Mouse (Mus musculus): ENCODE data around the gene B3galnt2. TPM values are rescaled to one million over a fixed set of nuclear protein-coding genes. Genes with fewer than 3 reads are reported as not detected.
"Not testable (repeated sequence)": the region's sequence is repeated elsewhere in the genome, so short reads cannot be mapped to it uniquely, and the experiment has no call there.

Gene B3galnt2
- polyA plus RNA-seq, 1 experiment from 2014 or later, result 9.7 TPM

DNA sequence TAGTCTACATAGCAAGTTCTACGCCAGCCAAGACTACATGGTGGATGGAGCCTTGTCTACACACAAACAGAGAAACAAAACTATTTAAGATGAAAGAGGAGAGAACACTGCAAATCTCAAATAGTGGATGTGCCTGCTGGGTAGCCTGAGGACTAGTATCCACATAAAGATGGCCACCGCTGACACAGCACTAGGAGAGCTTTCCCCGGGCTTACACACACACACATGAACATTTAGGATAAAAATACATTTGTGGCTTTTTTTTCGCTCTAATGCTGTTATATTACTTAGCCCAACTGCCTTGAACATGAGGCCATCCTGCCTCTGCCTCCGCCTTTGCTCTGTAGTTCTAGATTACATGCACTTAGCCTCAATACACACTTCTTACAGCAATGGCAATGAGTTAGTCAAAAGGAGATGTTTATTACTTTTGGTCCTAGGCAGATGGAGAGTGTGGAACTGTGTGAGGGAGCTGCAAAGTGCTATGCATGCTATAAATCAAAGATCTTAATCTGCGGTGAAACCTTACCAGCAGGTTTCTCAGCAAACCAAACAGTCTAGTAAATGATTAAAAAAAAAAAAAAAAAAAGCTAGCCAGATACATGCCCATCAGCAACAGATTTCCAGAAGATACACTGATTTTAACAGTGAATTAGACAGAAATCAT is 72.0 kb downstream of the B3galnt2 start:
- 83% methylated on average over 6 of the region's 6 CpGs for WGBS (ENCODE audit: insufficient replicate concordance)
- H3K4me3 ChIP-seq (ENCODE audit: low read depth, low read length), result no peak overlapping the region
- H3K4me2 ChIP-seq (ENCODE audit: low read depth, low read length), result no peak overlapping the region
- ATAC-seq (no peak), DNase-seq (no peak)
- H3K4me1 ChIP-seq (ENCODE audit: insufficient read depth), result peaks cover 4% of the 10 kb centered on the region; the same call in 1 of the 2 replicates
- no peak for TF ChIP-seq CTCF (IDR thresholded peaks at IDR 0.05; ENCODE audit: low read depth)
- no peak for TF ChIP-seq EP300 (IDR thresholded peaks at IDR 0.05; ENCODE audit: low read depth)
- no peaks in the 10 kb centered on the region for H3K9me3 ChIP-seq (ENCODE audit: low read length)
- H3K27me3 ChIP-seq (ENCODE audit: insufficient read depth, low read length), result no peaks in the 10 kb centered on the region
- no peak overlapping the region for H3K9ac ChIP-seq (replicated peaks)
- no peak overlapping the region for H3K27ac ChIP-seq (ENCODE audit: low read depth)
- H3K36me3 ChIP-seq (replicated peaks; ENCODE audit: insufficient read depth, low read length), result peaks cover 28% of the 10 kb centered on the region

DNA sequence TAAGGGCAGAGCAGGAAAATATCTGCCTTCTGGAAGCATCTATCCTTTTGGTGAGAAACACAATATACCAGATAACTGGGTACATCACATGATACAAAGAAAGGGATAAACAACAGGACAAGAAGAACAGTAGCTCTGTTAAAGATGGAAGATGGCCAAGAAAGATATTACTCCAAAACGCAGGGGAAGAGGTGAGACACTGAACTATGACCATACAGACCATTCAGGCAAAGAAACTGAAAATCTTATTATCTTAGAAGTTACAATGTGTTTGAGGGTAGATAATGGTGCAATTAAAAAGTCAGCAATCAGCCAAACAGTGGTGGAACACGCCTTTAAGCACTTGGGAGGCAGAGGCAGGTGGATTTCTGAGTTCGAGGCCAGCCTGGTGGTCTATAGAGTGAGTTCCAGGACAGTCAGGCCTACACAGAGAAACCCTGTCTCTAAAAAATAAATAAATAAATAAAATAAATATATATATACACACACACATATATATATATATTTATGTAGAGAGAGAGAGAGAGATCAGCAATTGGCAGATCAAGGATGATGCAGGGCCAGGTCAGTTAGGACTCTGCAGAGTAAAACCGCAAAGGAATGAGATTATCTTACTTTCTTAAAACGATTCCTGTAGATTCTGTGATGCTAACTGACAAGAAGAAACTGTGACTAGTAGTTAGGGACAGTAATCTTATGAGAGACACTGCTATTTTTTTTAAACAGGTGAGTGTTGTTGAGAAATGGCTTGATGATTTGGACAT is 79.2 kb downstream of the B3galnt2 start:
- no peak for DNase-seq
- H3K9me3 ChIP-seq (ENCODE audit: low read length), result no peaks in the 10 kb centered on the region
- TF ChIP-seq CTCF (IDR thresholded peaks at IDR 0.05; ENCODE audit: low read depth), result no peak
- TF ChIP-seq EP300 (IDR thresholded peaks at IDR 0.05; ENCODE audit: low read depth), result peak; percentile 92
- H3K4me3 ChIP-seq (ENCODE audit: low read depth, low read length), result no peak overlapping the region
- H3K4me2 ChIP-seq (ENCODE audit: low read depth, low read length), result 0 out of 2 replicates have a peak overlapping the region, but pooled peaks have one; percentile 2
- peaks cover 6% of the 10 kb centered on the region for H3K36me3 ChIP-seq (replicated peaks; ENCODE audit: insufficient read depth, low read length)
- ATAC-seq, result peak; percentile 68
- H3K4me1 ChIP-seq (ENCODE audit: insufficient read depth), result peaks cover 27% of the 10 kb centered on the region
- no peaks in the 10 kb centered on the region for H3K27me3 ChIP-seq (ENCODE audit: insufficient read depth, low read length)
- H3K9ac ChIP-seq (replicated peaks), result no peak overlapping the region
- WGBS (ENCODE audit: insufficient replicate concordance), result 51% methylated on average over 5 of the region's 5 CpGs
- H3K27ac ChIP-seq (ENCODE audit: low read depth), result peak overlapping the region; percentile 71

DNA sequence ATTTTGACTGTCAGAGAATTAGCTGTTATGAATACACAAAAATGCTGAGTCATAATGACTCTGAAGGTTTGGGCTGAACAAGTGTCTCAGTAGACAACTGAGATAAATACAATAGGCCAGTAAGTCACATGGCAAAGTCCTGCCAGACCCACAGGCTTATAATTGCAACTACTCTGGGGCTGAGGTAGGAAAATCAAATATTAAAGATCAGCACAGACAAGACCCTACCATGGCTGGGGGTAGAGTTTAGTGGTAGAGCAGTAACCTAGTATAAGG is 79.7 kb downstream of the B3galnt2 start:
- no peaks in the 10 kb centered on the region for H3K27me3 ChIP-seq (ENCODE audit: insufficient read depth, low read length)
- H3K4me1 ChIP-seq (ENCODE audit: insufficient read depth), result peaks cover 32% of the 10 kb centered on the region
- TF ChIP-seq CTCF (IDR thresholded peaks at IDR 0.05; ENCODE audit: low read depth) (no peak), EP300 (IDR thresholded peaks at IDR 0.05; ENCODE audit: low read depth) (peak; percentile 88)
- peaks cover 2% of the 10 kb centered on the region for H3K36me3 ChIP-seq (replicated peaks; ENCODE audit: insufficient read depth, low read length)
- no peak overlapping the region for H3K4me3 ChIP-seq (ENCODE audit: low read depth, low read length)
- no peak overlapping the region for H3K9ac ChIP-seq (replicated peaks)
- peak overlapping the region; percentile 4; the same call in 1 of the 2 replicates for H3K4me2 ChIP-seq (ENCODE audit: low read depth, low read length)
- H3K9me3 ChIP-seq (ENCODE audit: low read length), result no peaks in the 10 kb centered on the region
- DNase-seq (peak; percentile 16), ATAC-seq (peak; percentile 84)
- H3K27ac ChIP-seq (ENCODE audit: low read depth), result peak overlapping the region; percentile 71

DNA sequence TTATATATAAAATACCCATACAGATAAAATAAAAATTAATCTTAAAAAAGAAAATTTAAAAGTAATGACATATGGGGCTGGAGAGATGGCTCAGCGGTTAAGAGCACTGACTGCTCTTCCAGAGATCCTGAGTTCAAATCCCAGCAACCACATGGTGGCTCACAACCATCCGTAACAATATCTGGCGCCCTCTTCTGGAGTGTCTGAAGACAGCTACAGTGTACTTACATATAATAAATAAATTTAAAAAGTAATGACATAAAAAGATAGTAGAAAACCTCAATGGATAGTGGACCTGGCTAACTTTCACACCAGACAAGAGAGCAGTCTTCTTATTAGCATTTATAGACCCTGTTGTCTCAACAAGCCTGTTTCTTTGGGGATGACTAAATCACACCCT is 81.1 kb downstream of the B3galnt2 start:
- H3K27ac ChIP-seq (ENCODE audit: low read depth), result not testable (repeated sequence)

DNA sequence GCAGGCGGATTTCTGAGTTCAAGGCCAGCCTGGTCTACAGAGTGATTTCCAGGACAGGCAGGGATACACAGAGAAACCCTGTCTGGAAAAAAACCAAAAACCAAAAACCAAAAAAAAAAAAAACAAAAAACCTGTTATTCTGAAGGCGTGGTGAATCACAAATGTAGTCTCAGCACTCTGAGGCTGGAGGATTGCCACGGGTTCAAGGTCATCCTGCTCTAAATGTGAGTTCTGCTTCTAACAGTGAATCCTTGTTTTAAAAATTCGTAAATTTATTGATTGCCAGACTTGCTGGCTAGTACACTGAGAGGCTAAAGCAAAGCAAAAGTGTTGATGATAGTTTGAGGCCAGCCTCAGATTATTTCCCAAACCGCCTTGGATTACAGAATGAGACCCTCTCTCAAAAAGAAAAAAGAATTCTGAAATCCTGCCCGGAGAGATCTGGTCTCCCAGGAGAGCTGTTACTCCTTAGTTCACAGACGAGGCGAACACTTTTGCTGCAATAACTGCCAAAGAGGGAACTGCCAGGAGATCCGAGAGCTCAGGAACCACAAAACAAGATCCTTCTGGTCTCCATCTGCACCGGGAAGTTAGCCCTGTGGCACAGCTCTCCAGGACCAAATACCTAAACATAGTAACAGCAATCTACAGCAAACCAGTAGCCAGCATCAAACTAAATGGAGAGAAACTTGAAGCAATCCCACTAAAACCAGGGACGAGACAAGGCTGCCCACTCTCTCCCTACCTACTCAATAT is 81.8 kb downstream of the B3galnt2 start:
- 78% methylated on average over 11 of the region's 11 CpGs for WGBS (ENCODE audit: insufficient replicate concordance)
- Histone ChIP-seq H3K36me3 (replicated peaks; ENCODE audit: insufficient read depth, low read length) (no peaks in the 10 kb centered on the region; the same call in 1 of the 2 replicates), H3K27ac (ENCODE audit: low read depth) (no peak overlapping the region), H3K9ac (replicated peaks) (no peak overlapping the region), H3K4me3 (ENCODE audit: low read depth, low read length) (no peak overlapping the region), H3K27me3 (ENCODE audit: insufficient read depth, low read length) (no peaks in the 10 kb centered on the region), H3K4me2 (ENCODE audit: low read depth, low read length) (no peak overlapping the region), H3K9me3 (ENCODE audit: low read length) (no peaks in the 10 kb centered on the region), H3K4me1 (ENCODE audit: insufficient read depth) (peaks cover 37% of the 10 kb centered on the region)
- ATAC-seq, result no peak
- no peak for DNase-seq
- TF ChIP-seq EP300 (IDR thresholded peaks at IDR 0.05; ENCODE audit: low read depth) (no peak), CTCF (IDR thresholded peaks at IDR 0.05; ENCODE audit: low read depth) (no peak)

More for the DNA sequence above, 81.1 kb downstream of the B3galnt2 start:
- not testable (repeated sequence) for H3K27me3 ChIP-seq (ENCODE audit: insufficient read depth, low read length); DNase-seq; H3K36me3 ChIP-seq (replicated peaks; ENCODE audit: insufficient read depth, low read length); H3K9ac ChIP-seq (replicated peaks); H3K9me3 ChIP-seq (ENCODE audit: low read length); H3K4me2 ChIP-seq (ENCODE audit: low read depth, low read length); H3K4me3 ChIP-seq (ENCODE audit: low read depth, low read length); ATAC-seq
- TF ChIP-seq CTCF (IDR thresholded peaks at IDR 0.05; ENCODE audit: low read depth), result peak; percentile 17; the same call in 1 of the 2 replicates
- peaks cover 34% of the 10 kb centered on the region for H3K4me1 ChIP-seq (ENCODE audit: insufficient read depth)
- WGBS (ENCODE audit: insufficient replicate concordance), result 92% methylated on average over 3 of the region's 3 CpGs

DNA sequence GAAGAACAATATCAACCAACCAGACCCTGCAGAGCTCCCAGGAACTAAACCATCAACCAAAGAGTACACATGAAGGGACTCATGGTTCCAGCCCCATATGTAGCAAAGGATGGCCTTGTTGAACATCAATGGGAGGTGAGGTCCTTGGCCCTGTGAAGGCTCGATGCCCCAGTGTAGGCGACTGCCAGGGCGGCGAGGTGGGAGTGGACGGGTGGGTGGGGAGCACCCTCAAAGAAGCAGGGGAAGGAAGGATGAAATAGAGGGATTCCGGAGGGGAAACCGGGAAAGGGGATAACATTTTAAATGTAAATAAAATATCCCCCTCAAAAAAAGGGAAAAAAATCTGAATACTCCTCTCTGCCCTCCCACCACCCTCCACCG is 84.6 kb downstream of the B3galnt2 start:
- H3K9ac ChIP-seq (replicated peaks), result peak overlapping the region; percentile 95
- 2% methylated on average over 8 of the region's 8 CpGs for WGBS (ENCODE audit: insufficient replicate concordance)
- no peak for DNase-seq
- peak overlapping the region; percentile 98 for H3K27ac ChIP-seq (ENCODE audit: low read depth)
- peak overlapping the region; percentile 90 for H3K4me2 ChIP-seq (ENCODE audit: low read depth, low read length)
- H3K4me1 ChIP-seq (ENCODE audit: insufficient read depth), result peaks cover 21% of the 10 kb centered on the region
- no peaks in the 10 kb centered on the region for H3K27me3 ChIP-seq (ENCODE audit: insufficient read depth, low read length)
- peak; percentile 16; the same call in 1 of the 2 replicates for ATAC-seq
- TF ChIP-seq EP300 (IDR thresholded peaks at IDR 0.05; ENCODE audit: low read depth) (no peak), CTCF (IDR thresholded peaks at IDR 0.05; ENCODE audit: low read depth) (no peak)
- H3K4me3 ChIP-seq (ENCODE audit: low read depth, low read length), result peak overlapping the region; percentile 94
- no peaks in the 10 kb centered on the region for H3K9me3 ChIP-seq (ENCODE audit: low read length)
- no peaks in the 10 kb centered on the region for H3K36me3 ChIP-seq (replicated peaks; ENCODE audit: insufficient read depth, low read length)
